Mouse (Mus musculus) adipocyte (in vitro differentiated cells): Measurements from ENCODE around the gene Spg11.
A peak's percentile ranks its signal among the peaks of the same experiment; 100 is the strongest.
"Not testable (repeated sequence)": the region's sequence is repeated elsewhere in the genome, so short reads cannot be mapped to it uniquely, and the experiment has no call there.

Source experiments
- DNase-seq: peaks from one replicate; pipeline ENCODE4 v3.0.0-alpha.2; 2016; ENCODE audit warnings: low spot score

Spg11 gene

GRCm38 (mm10) chr2:122065200-122065969 is 52.8 kb downstream of the Spg11 start:
- DNase-seq: no peak

GRCm38 (mm10) chr2:122059365-122060115 is 58.6 kb downstream of the Spg11 start:
- DNase-seq: no peak

- no peak for DNase-seq
These were observed 74.3 kb downstream of the Spg11 start for GRCm38 (mm10) chr2:122043926-122044325.

- no peak for DNase-seq
These were observed 82.1 kb downstream of the Spg11 start for GRCm38 (mm10) chr2:122036064-122036463.

- DNase-seq: no peak
These were observed 86.2 kb downstream of the Spg11 start for GRCm38 (mm10) chr2:122031970-122032369.

GRCm38 (mm10) chr2:122028756-122029700 is 89.2 kb downstream of the Spg11 start:
- DNase-seq: peak; percentile 66

- peak; percentile 90 for DNase-seq
These were observed 90.1 kb downstream of the Spg11 start, which contains the start of gene Eif3j1 for GRCm38 (mm10) chr2:122027862-122028755. Gene Eif3j1 (plus strand): TSS chr2:122028546.

GRCm38 (mm10) chr2:122027091-122027490 is 91.1 kb downstream of the Spg11 start:
- not testable (repeated sequence) for DNase-seq

GRCm38 (mm10) chr2:122022284-122022683 is 95.9 kb downstream of the Spg11 start:
- DNase-seq: no peak

- DNase-seq: no peak
These were observed 99.5 kb downstream of the Spg11 start for GRCm38 (mm10) chr2:122018705-122019104.

GRCm38 (mm10) chr2:122011441-122011840 is 106.7 kb downstream of the Spg11 start:
- no peak for DNase-seq

GRCm38 (mm10) chr2:122008832-122009231 is 109.4 kb downstream of the Spg11 start:
- no peak for DNase-seq
